Mouse (Mus musculus) liver, embryonic 14.5 days (tissue): ENCODE data around the gene Gm6899. TPM values are rescaled to one million over a fixed set of nuclear protein-coding genes. Genes with fewer than 3 reads are reported as not detected.

Source experiments
- ATAC-seq: fragments of 200-750 bp; cut with Nextera tagmentation; 2 replicates; pipeline ENCODE4 v1.8.0; 2017; ENCODE audit warnings: moderate number of reproducible peaks, mild to moderate bottlenecking, moderate library complexity; ENCODE audit not compliant: insufficient read depth
- DNase-seq, 3 experiments: peaks; one replicate each; pipeline ENCODE4 v3.0.0-alpha.2; 2012 to 2013; ENCODE audit warnings: low read depth in 3 of 3, low spot score in 3 of 3
- H3K27ac ChIP-seq: fragments of 300-500 bp; sonication (generic); 2 replicates; pipeline ENCODE4 v1.5.1; 2014; ENCODE audit warnings: moderate library complexity, mild to moderate bottlenecking, control low read depth, inconsistent platforms
- H3K27me3 ChIP-seq: fragments of 300-500 bp; sonication (generic); 2 replicates; pipeline ENCODE4 v1.6.1; 2014; ENCODE audit warnings: mild to moderate bottlenecking, low read length, moderate library complexity; ENCODE audit not compliant: control insufficient read depth, insufficient read depth
- H3K36me3 ChIP-seq: fragments of 300-500 bp; sonication (generic); replicated peaks from 2 replicates; pipeline ENCODE4 v1.6.1; 2014; ENCODE audit warnings: low read depth; ENCODE audit not compliant: control insufficient read depth, insufficient read depth
- H3K4me1 ChIP-seq, 2 experiments: fragments of 200-500 bp in 1 of 2; fragments of 300-500 bp in 1 of 2; sonication (generic) in 1 of 2; replicated peaks; 2 replicates each; pipeline ENCODE4 v1.6.1; 2012 to 2014; ENCODE audit warnings: antibody characterized with exemption in 1 of 2, inconsistent platforms in 1 of 2, low read length in 1 of 2; ENCODE audit not compliant: control insufficient read depth in 2 of 2, insufficient read depth in 2 of 2
- H3K4me2 ChIP-seq: fragments of 300-500 bp; sonication (generic); 2 replicates; pipeline ENCODE4 v1.6.1; 2014; ENCODE audit warnings: low read depth, mild to moderate bottlenecking, control low read depth, moderate library complexity
- H3K4me3 ChIP-seq, 2 experiments: fragments of 200-500 bp in 1 of 2; fragments of 300-500 bp in 1 of 2; sonication (generic) in 1 of 2; 2 replicates each; pipeline ENCODE4 v1.5.1; 2012 to 2014; ENCODE audit warnings: low read depth in 2 of 2, low read length in 2 of 2, mild to moderate bottlenecking in 2 of 2, control low read depth in 1 of 2, inconsistent platforms in 1 of 2, moderate library complexity in 1 of 2; ENCODE audit not compliant: insufficient read depth in 1 of 2
- H3K9ac ChIP-seq: fragments of 300-500 bp; sonication (generic); replicated peaks from 2 replicates; pipeline ENCODE4 v1.6.1; 2014; ENCODE audit warnings: mild to moderate bottlenecking, control low read depth, moderate library complexity
- H3K9me3 ChIP-seq: fragments of 300-500 bp; sonication (generic); 2 replicates; pipeline ENCODE4 v1.6.1; 2016; ENCODE audit warnings: low read length, mixed read lengths; ENCODE audit not compliant: control insufficient read depth
- CTCF ChIP-seq: IDR thresholded peaks from 2 replicates; pipeline ENCODE4 v1.5.1; 2016; ENCODE audit warnings: antibody characterized with exemption, low read depth, control low read depth
- EP300 ChIP-seq: IDR thresholded peaks from 2 replicates; pipeline ENCODE4 v1.6.1; 2016; ENCODE audit warnings: antibody characterized with exemption, low read depth
- WGBS: fragments of 180-500 bp; shearing (Covaris S2); extraction: QIAGEN DNeasy Blood & Tissue Kit; methylation state at CpG from one replicate; pipeline ENCODE4 v1.1.7; 2014; ENCODE audit not compliant: insufficient replicate concordance; 5-methylcytosine and 5-hydroxymethylcytosine counted together
- polyA plus RNA-seq, 2 experiments: library from polyadenylated mRNA; depleted of rRNA in 1 of 2; stranded (reverse) in 1 of 2; unstranded in 1 of 2; fragments of >200 nt; fragmentation: Nextera tagmentation in 1 of 2; extraction: Ambion mirVana in 1 of 2; gene quantifications; 2 replicates each; pipeline versions ENCODE4 v1.2.1 to v1.2.3; 2012 to 2014

Gm6899 gene
- polyA plus RNA-seq, 2 experiments: not detected

- 71% methylated on average over 10 of the region's 10 CpGs for WGBS
- DNase-seq (no peak), ATAC-seq (no peak)
- TF ChIP-seq EP300 (no peak), CTCF (no peak)
- no peaks in the 10 kb centered on the region for H3K36me3 ChIP-seq
- H3K27me3 ChIP-seq: no peaks in the 10 kb centered on the region
- H3K9me3 ChIP-seq: no peaks in the 10 kb centered on the region
- H3K4me1 ChIP-seq: no peaks in the 10 kb centered on the region
- H3K9ac ChIP-seq: no peak overlapping the region
- no peak overlapping the region for H3K4me2 ChIP-seq
- no peak overlapping the region for H3K27ac ChIP-seq
- H3K4me3 ChIP-seq: no peak overlapping the region
These were observed 15.8 kb downstream of the Gm6899 start for GRCm38 (mm10) chr11:26608795-26609194.

GRCm38 (mm10) chr11:26618475-26619223 is 25.6 kb downstream of the Gm6899 start:
- Histone ChIP-seq H3K4me2 (no peak overlapping the region), H3K27me3 (no peaks in the 10 kb centered on the region), H3K4me3 (no peak overlapping the region), H3K27ac (no peak overlapping the region), H3K9me3 (no peaks in the 10 kb centered on the region), H3K36me3 (no peaks in the 10 kb centered on the region), H3K9ac (no peak overlapping the region), H3K4me1 (no peaks in the 10 kb centered on the region)
- DNase-seq (no peak), ATAC-seq (no peak)
- TF ChIP-seq EP300 (no peak), CTCF (no peak)
- 40% methylated on average over 2 of the region's 2 CpGs for WGBS

DNA sequence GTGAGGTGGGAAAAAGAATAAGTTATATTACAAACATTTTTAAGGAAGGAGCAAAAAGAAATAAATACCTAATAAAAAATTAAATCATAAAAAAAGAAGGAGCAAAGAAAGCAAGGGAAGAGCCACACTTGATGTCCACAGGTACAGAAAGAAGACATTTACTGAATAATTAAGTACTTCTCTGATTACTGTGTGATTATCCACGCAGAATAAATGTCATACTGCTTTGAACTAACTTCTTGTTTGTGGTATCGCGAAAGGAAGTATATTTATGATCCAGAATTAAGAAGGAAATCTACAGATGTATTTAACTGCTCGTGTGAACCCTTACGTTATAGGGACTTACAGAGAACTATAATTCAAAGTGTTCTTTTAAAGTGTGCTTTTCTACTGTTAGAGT is 29.7 kb downstream of the Gm6899 start:
- ATAC-seq: no peak
- TF ChIP-seq CTCF (no peak), EP300 (no peak)
- Histone ChIP-seq H3K9me3 (no peaks in the 10 kb centered on the region), H3K4me3 (no peak overlapping the region), H3K9ac (no peak overlapping the region), H3K4me1 (no peaks in the 10 kb centered on the region), H3K36me3 (no peaks in the 10 kb centered on the region), H3K27ac (no peak overlapping the region), H3K4me2 (no peak overlapping the region), H3K27me3 (no peaks in the 10 kb centered on the region)
- 65% methylated on average over 5 of the region's 5 CpGs for WGBS
- DNase-seq: no peak

DNA sequence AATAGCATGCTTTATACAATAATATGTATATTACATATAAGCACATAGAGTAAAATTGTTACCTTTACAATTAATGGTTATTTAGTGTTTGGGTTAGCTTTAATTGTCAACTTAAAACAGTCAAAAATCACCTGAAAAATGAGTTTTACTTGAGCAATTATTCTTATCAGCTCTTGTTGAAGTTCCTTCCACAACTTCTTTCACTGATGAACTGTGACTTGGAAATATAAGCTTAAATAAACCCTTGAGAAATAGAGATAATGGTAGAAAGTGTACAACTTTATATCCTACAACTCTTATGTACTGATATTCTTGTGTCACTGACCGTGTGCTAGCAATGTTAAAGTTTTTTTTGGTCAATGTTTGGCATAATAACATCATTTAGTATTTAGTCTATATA is 43.2 kb downstream of the Gm6899 start:
- Histone ChIP-seq H3K27ac (no peak overlapping the region), H3K9me3 (no peaks in the 10 kb centered on the region), H3K36me3 (no peaks in the 10 kb centered on the region), H3K4me3 (no peak overlapping the region), H3K4me1 (no peaks in the 10 kb centered on the region), H3K4me2 (no peak overlapping the region), H3K9ac (no peak overlapping the region), H3K27me3 (no peaks in the 10 kb centered on the region)
- ATAC-seq (no peak), DNase-seq (no peak)
- 51% methylated on average over 1 of the region's 1 CpGs for WGBS
- TF ChIP-seq CTCF (no peak), EP300 (no peak)

- ATAC-seq (peak; percentile 69), DNase-seq (peak in 2 of 3 experiments; percentile 9 to 36)
- H3K9ac ChIP-seq: no peak overlapping the region
- no peaks in the 10 kb centered on the region for H3K27me3 ChIP-seq
- H3K4me3 ChIP-seq: no peak overlapping the region
- no peak overlapping the region for H3K27ac ChIP-seq
- no peaks in the 10 kb centered on the region for H3K36me3 ChIP-seq
- no peaks in the 10 kb centered on the region for H3K9me3 ChIP-seq
- no peaks in the 10 kb centered on the region for H3K4me1 ChIP-seq
- TF ChIP-seq CTCF (no peak), EP300 (no peak)
- H3K4me2 ChIP-seq: no peak overlapping the region; the same call in 1 of the 2 replicates
- 15% methylated on average over 8 of the region's 8 CpGs for WGBS
These were observed 47.3 kb downstream of the Gm6899 start for GRCm38 (mm10) chr11:26640314-26640785.
